Mouse (Mus musculus) thymus, adult 2 months (tissue): ENCODE measurements at regions not wholly inside any gene's neighbourhood (a gene's known extent, or its start where the extent isn't known, plus 50 kb on each side); places are given as distances from the start of the nearest gene placed in this dataset.

Experiments used
- CTCF ChIP-seq: fragments of 200-500 bp; IDR thresholded peaks from 2 replicates; pipeline ENCODE4 v1.5.1; 2012; ENCODE audit warnings: mild to moderate bottlenecking, control low read depth, low read length, moderate library complexity, borderline replicate concordance; ENCODE audit not compliant: control insufficient read depth, poor library complexity, insufficient read depth; ENCODE audit errors: extremely low read depth
- POLR2A ChIP-seq: fragments of 200-500 bp; IDR thresholded peaks from 2 replicates; pipeline ENCODE4 v1.6.1; 2012; ENCODE audit warnings: mild to moderate bottlenecking, low read length, control low read depth, moderate library complexity; ENCODE audit not compliant: control insufficient read depth, poor library complexity, insufficient read depth; ENCODE audit errors: extremely low read depth

DNA sequence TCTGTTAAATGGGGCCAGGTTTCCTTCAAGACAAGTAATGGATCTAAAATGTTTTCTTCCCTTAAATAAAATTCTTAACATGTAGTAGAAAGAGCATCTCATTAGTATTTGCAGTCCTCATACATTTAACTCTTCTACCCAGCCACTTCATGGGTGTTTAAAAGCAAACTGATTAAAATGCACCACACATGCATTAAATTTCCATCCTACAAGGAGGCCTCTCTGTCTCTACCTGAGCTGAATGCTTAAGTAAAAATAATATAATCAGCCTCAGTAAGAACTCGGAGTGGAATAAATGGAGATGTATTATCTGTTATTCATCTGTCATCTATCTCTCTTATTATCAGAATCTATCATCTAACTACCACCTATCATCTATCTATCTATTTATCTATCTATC, 398.6 kb upstream of the Nox3 start:
- TF ChIP-seq POLR2A: no peak
- TF ChIP-seq CTCF: no peak
